Mouse (Mus musculus) thymus, adult 2 months (tissue): Measurements from ENCODE around the gene Fam214b. TPM values are rescaled to one million over a fixed set of nuclear protein-coding genes. Genes with fewer than 3 reads are reported as not detected.

Experiments used
- DNase-seq: peaks from one replicate; pipeline ENCODE4 v3.0.0; 2021
- H3K27ac ChIP-seq: fragments of 200-500 bp; 2 replicates; pipeline ENCODE4 v1.5.1; 2012; ENCODE audit warnings: low read length, control low read depth; ENCODE audit not compliant: control insufficient read depth, insufficient read depth
- H3K27me3 ChIP-seq: fragments of 200-500 bp; 2 replicates; pipeline ENCODE4 v1.6.1; 2012; ENCODE audit warnings: mild to moderate bottlenecking, low read length, moderate library complexity, mixed read lengths; ENCODE audit not compliant: control insufficient read depth, insufficient read depth
- H3K36me3 ChIP-seq: fragments of 200-500 bp; 2 replicates; pipeline ENCODE4 v1.6.1; 2012; ENCODE audit warnings: mild to moderate bottlenecking, low read length, moderate library complexity; ENCODE audit not compliant: control insufficient read depth, insufficient read depth
- H3K4me1 ChIP-seq: fragments of 200-500 bp; replicated peaks from 2 replicates; pipeline ENCODE4 v1.6.1; 2012; ENCODE audit warnings: low read length; ENCODE audit not compliant: control insufficient read depth, insufficient read depth
- H3K4me3 ChIP-seq: fragments of 200-500 bp; 2 replicates; pipeline ENCODE4 v1.5.1; 2012; ENCODE audit warnings: mild to moderate bottlenecking, low read length, control low read depth, moderate library complexity; ENCODE audit not compliant: control insufficient read depth, insufficient read depth
- CTCF ChIP-seq: fragments of 200-500 bp; IDR thresholded peaks from 2 replicates; pipeline ENCODE4 v1.5.1; 2012; ENCODE audit warnings: mild to moderate bottlenecking, control low read depth, low read length, moderate library complexity, borderline replicate concordance; ENCODE audit not compliant: control insufficient read depth, poor library complexity, insufficient read depth; ENCODE audit errors: extremely low read depth
- POLR2A ChIP-seq: fragments of 200-500 bp; IDR thresholded peaks from 2 replicates; pipeline ENCODE4 v1.6.1; 2012; ENCODE audit warnings: mild to moderate bottlenecking, low read length, control low read depth, moderate library complexity; ENCODE audit not compliant: control insufficient read depth, poor library complexity, insufficient read depth; ENCODE audit errors: extremely low read depth
- WGBS: fragments of 180-500 bp; shearing (Covaris S2); methylation state at CpG from one replicate; pipeline ENCODE4 v1.1.7; 2018; 5-methylcytosine and 5-hydroxymethylcytosine counted together
- polyA plus RNA-seq: library from polyadenylated mRNA; depleted of rRNA; stranded (reverse); fragments of >200 nt; gene quantifications from 2 replicates; pipeline ENCODE4 v1.2.3, GENCODE M21; 2012

Fam214b gene
- polyA plus RNA-seq, 1 experiment: 9.8 TPM

- H3K36me3 ChIP-seq: peaks cover 26% of the 10 kb centered on the region
- H3K4me1 ChIP-seq: no peaks in the 10 kb centered on the region
- no peak for TF ChIP-seq POLR2A
- no peak for TF ChIP-seq CTCF
- no peak overlapping the region for H3K4me3 ChIP-seq
- no peak for DNase-seq
- no peaks in the 10 kb centered on the region for H3K27me3 ChIP-seq
- H3K27ac ChIP-seq: no peak overlapping the region
- 96% methylated on average over 4 of the region's 4 CpGs for WGBS
Observed at GRCm38 (mm10) chr4:43018156-43018555, 27.9 kb downstream of the Fam214b start.

- Histone ChIP-seq H3K4me3 (no peak overlapping the region), H3K36me3 (peaks cover under 1% of the 10 kb centered on the region; the same call in 1 of the 2 replicates), H3K4me1 (peaks cover 8% of the 10 kb centered on the region), H3K27ac (no peak overlapping the region), H3K27me3 (no peaks in the 10 kb centered on the region)
- 100% methylated on average over 1 of the region's 1 CpGs for WGBS
- DNase-seq: no peak
- no peak for TF ChIP-seq CTCF
- TF ChIP-seq POLR2A: no peak
Observed at GRCm38 (mm10) chr4:43012091-43012490, 33.9 kb downstream of the Fam214b start.

- no peaks in the 10 kb centered on the region for H3K27me3 ChIP-seq
- peaks cover 8% of the 10 kb centered on the region for H3K4me1 ChIP-seq
- H3K36me3 ChIP-seq: no peaks in the 10 kb centered on the region
- WGBS: under 1% methylated on average over 37 of the region's 37 CpGs
- DNase-seq: peak; percentile 87
- peak within 1 kb of the TSS; percentile 89 for H3K4me3 ChIP-seq
- no peak for TF ChIP-seq CTCF
- TF ChIP-seq POLR2A: peak; percentile 43; the same call in 1 of the 2 replicates
- H3K27ac ChIP-seq: no peak within 1 kb of the TSS
Observed at GRCm38 (mm10) chr4:43010161-43011038, 35.6 kb downstream of the Fam214b start, which contains the start of gene Fancg. Gene Fancg (minus strand): TSS chr4:43010506.

GRCm38 (mm10) chr4:43005765-43006164 is 40.3 kb downstream of the Fam214b start:
- 66% methylated on average over 2 of the region's 2 CpGs for WGBS
- TF ChIP-seq POLR2A: no peak
- no peak for TF ChIP-seq CTCF
- H3K27me3 ChIP-seq: no peaks in the 10 kb centered on the region
- H3K4me1 ChIP-seq: peaks cover 7% of the 10 kb centered on the region
- no peaks in the 10 kb centered on the region for H3K36me3 ChIP-seq
- H3K27ac ChIP-seq: no peak overlapping the region
- DNase-seq: peak; percentile 31
- H3K4me3 ChIP-seq: no peak overlapping the region

GRCm38 (mm10) chr4:43004951-43005350 is 41.1 kb downstream of the Fam214b start:
- Histone ChIP-seq H3K27ac (no peak overlapping the region), H3K4me3 (no peak overlapping the region), H3K27me3 (no peaks in the 10 kb centered on the region), H3K4me1 (peaks cover 6% of the 10 kb centered on the region), H3K36me3 (no peaks in the 10 kb centered on the region)
- TF ChIP-seq CTCF (no peak), POLR2A (no peak)
- WGBS: over 99% methylated on average over 3 of the region's 3 CpGs
- DNase-seq: no peak

GRCm38 (mm10) chr4:43002756-43003439 is 43.1 kb downstream of the Fam214b start:
- no peak overlapping the region for H3K4me3 ChIP-seq
- DNase-seq: no peak
- H3K27ac ChIP-seq: no peak overlapping the region
- no peaks in the 10 kb centered on the region for H3K27me3 ChIP-seq
- peaks cover 4% of the 10 kb centered on the region for H3K4me1 ChIP-seq
- H3K36me3 ChIP-seq: no peaks in the 10 kb centered on the region
- no peak for TF ChIP-seq POLR2A
- TF ChIP-seq CTCF: no peak
- WGBS: 93% methylated on average over 12 of the region's 12 CpGs
